In the genomic region with DNA sequence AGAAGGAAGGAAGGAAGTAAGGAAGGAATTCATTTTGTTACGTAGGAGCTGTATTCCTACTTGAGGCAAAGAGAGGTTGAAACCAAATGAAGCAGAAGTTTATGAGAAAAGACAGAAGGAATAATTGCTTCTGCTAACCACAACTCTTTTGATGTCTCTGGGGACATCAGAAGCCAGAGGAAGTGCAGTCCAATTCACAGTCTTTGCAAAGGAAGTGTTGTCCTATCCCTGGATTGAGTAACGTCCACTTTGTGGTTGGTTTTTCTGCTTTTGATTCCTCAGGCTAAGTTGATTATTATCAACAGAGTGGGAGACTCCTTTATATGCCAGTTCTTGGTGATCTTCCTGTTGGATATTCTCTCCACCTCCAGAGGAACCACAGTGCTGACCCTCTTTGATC, we compare ENCODE assay signal across 12 mouse cellular contexts. TPM values are rescaled to one million over a fixed set of nuclear protein-coding genes. Genes with fewer than 3 reads are reported as not detected.
"Had no signal": no experiment of that assay in that cellular context is flagged by ENCODE, and none has a peak within 500 bp of the region (broad histone marks: within the 10 kb centered on the region; RNA-seq: fewer than 3 reads in every experiment).

No protein-coding gene starts in this region.

RNA-seq across cellular contexts. Expression of a gene that starts 34.1 kb away (rescaled TPM):
- total RNA-seq: forebrain, postnatal 0 days; gastrocnemius, adult 18-20 months; gastrocnemius, adult 2 months; gastrocnemius, adult 8-10 months; gastrocnemius, postnatal 10 days; gastrocnemius, postnatal 14 days; gastrocnemius, postnatal 25 days; gastrocnemius, postnatal 36 days; gastrocnemius, postnatal 4 days; heart, adult 18-20 months; heart, adult 2 months; heart, adult 8-10 months had no signal
